Mouse (Mus musculus): ENCODE measurements around the gene Dnmt1.
A peak's percentile ranks its signal among the peaks of the same experiment; 100 is the strongest.

DNA sequence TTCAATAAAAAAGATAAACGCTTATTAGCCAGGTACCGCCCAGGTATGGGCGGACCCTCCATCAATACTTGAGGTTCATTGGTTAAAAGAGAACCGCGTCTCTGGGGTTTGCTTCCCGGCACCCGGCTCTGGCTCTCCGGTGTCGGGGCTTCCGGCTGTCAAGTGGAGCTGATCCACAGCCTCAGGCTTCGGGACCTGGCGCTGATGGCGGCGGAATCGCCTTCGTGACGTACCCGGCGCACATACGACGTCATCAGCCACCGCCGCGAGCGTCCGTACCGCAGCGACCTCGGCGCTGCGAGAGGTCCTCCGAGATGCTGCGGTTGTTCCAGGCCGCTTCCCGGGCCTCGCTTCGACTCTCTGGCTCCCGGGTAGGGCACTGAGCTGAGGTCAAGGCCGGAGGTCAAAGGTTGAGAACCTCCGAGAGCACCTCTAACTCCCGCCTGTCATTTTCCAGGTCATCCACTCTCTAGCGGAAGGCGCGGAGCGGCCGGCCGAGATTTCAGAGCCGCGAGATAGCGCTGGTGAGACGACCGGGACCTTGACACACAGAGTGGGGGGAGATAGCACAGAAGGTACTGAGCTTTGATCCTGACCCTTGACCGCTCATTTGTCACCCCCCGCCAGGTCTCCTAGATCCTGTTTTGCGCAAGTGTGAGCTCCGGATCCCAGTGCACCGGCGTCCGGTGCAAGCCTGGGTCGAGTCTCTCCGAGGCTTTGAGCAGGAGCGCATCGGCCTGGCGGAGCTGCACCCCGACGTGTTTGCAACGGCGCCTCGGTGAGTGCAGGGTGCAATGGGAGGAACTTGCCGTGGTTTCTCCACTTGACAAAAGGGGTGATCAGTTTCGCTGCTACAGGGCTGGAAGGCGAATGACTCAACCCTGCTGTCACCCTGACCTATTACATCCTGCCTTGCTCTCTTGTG, 43.2 kb upstream of the Dnmt1 start, which contains the start of gene Mrpl4:
- TF ChIP-seq CTCF (IDR thresholded peaks at IDR 0.05; ENCODE audit: low read depth, low read length) (no peak), POLR2A (IDR thresholded peaks at IDR 0.05; ENCODE audit: extremely low read depth, insufficient read depth, low read length) (0 out of 2 replicates have a peak, but pooled peaks have one; percentile 34)

All from liver, adult 2 months (tissue).